Mouse (Mus musculus) liver, embryonic 14.5 days (tissue): ENCODE results near the gene Gm11027. TPM values are rescaled to one million over a fixed set of nuclear protein-coding genes. Genes with fewer than 3 reads are reported as not detected.

Experiments
- ATAC-seq: fragments of 200-750 bp; cut with Nextera tagmentation; 2 replicates; pipeline ENCODE4 v1.8.0; 2017; ENCODE audit warnings: moderate number of reproducible peaks, mild to moderate bottlenecking, moderate library complexity; ENCODE audit not compliant: insufficient read depth
- DNase-seq, 3 experiments: peaks; one replicate each; pipeline ENCODE4 v3.0.0-alpha.2; 2012 to 2013; ENCODE audit warnings: low read depth in 3 of 3, low spot score in 3 of 3
- H3K27ac ChIP-seq: fragments of 300-500 bp; sonication (generic); 2 replicates; pipeline ENCODE4 v1.5.1; 2014; ENCODE audit warnings: moderate library complexity, mild to moderate bottlenecking, control low read depth, inconsistent platforms
- H3K27me3 ChIP-seq: fragments of 300-500 bp; sonication (generic); 2 replicates; pipeline ENCODE4 v1.6.1; 2014; ENCODE audit warnings: mild to moderate bottlenecking, low read length, moderate library complexity; ENCODE audit not compliant: control insufficient read depth, insufficient read depth
- H3K36me3 ChIP-seq: fragments of 300-500 bp; sonication (generic); replicated peaks from 2 replicates; pipeline ENCODE4 v1.6.1; 2014; ENCODE audit warnings: low read depth; ENCODE audit not compliant: control insufficient read depth, insufficient read depth
- H3K4me1 ChIP-seq, 2 experiments: fragments of 200-500 bp in 1 of 2; fragments of 300-500 bp in 1 of 2; sonication (generic) in 1 of 2; replicated peaks; 2 replicates each; pipeline ENCODE4 v1.6.1; 2012 to 2014; ENCODE audit warnings: antibody characterized with exemption in 1 of 2, inconsistent platforms in 1 of 2, low read length in 1 of 2; ENCODE audit not compliant: control insufficient read depth in 2 of 2, insufficient read depth in 2 of 2
- H3K4me2 ChIP-seq: fragments of 300-500 bp; sonication (generic); 2 replicates; pipeline ENCODE4 v1.6.1; 2014; ENCODE audit warnings: low read depth, mild to moderate bottlenecking, control low read depth, moderate library complexity
- H3K4me3 ChIP-seq, 2 experiments: fragments of 200-500 bp in 1 of 2; fragments of 300-500 bp in 1 of 2; sonication (generic) in 1 of 2; 2 replicates each; pipeline ENCODE4 v1.5.1; 2012 to 2014; ENCODE audit warnings: low read depth in 2 of 2, low read length in 2 of 2, mild to moderate bottlenecking in 2 of 2, control low read depth in 1 of 2, inconsistent platforms in 1 of 2, moderate library complexity in 1 of 2; ENCODE audit not compliant: insufficient read depth in 1 of 2
- H3K9ac ChIP-seq: fragments of 300-500 bp; sonication (generic); replicated peaks from 2 replicates; pipeline ENCODE4 v1.6.1; 2014; ENCODE audit warnings: mild to moderate bottlenecking, control low read depth, moderate library complexity
- H3K9me3 ChIP-seq: fragments of 300-500 bp; sonication (generic); 2 replicates; pipeline ENCODE4 v1.6.1; 2016; ENCODE audit warnings: low read length, mixed read lengths; ENCODE audit not compliant: control insufficient read depth
- CTCF ChIP-seq: IDR thresholded peaks from 2 replicates; pipeline ENCODE4 v1.5.1; 2016; ENCODE audit warnings: antibody characterized with exemption, low read depth, control low read depth
- EP300 ChIP-seq: IDR thresholded peaks from 2 replicates; pipeline ENCODE4 v1.6.1; 2016; ENCODE audit warnings: antibody characterized with exemption, low read depth
- WGBS: fragments of 180-500 bp; shearing (Covaris S2); extraction: QIAGEN DNeasy Blood & Tissue Kit; methylation state at CpG from one replicate; pipeline ENCODE4 v1.1.7; 2014; ENCODE audit not compliant: insufficient replicate concordance; 5-methylcytosine and 5-hydroxymethylcytosine counted together
- polyA plus RNA-seq, 2 experiments: library from polyadenylated mRNA; depleted of rRNA in 1 of 2; stranded (reverse) in 1 of 2; unstranded in 1 of 2; fragments of >200 nt; fragmentation: Nextera tagmentation in 1 of 2; extraction: Ambion mirVana in 1 of 2; gene quantifications; 2 replicates each; pipeline versions ENCODE4 v1.2.1 to v1.2.3; 2012 to 2014

Gene Gm11027
- polyA plus RNA-seq, 2 experiments = not detected

- peaks cover 22 to 41% of the 10 kb centered on the region in 2 experiments for H3K4me1 ChIP-seq
- 57% methylated on average over 4 of the region's 4 CpGs for WGBS
- no peak overlapping the region for H3K9ac ChIP-seq
- no peak overlapping the region for H3K4me2 ChIP-seq
- TF ChIP-seq EP300 (no peak), CTCF (no peak)
- no peak overlapping the region for H3K27ac ChIP-seq
- H3K27me3 ChIP-seq = no peaks in the 10 kb centered on the region
- H3K4me3 ChIP-seq = no peak overlapping the region
- no peaks in the 10 kb centered on the region for H3K36me3 ChIP-seq
- H3K9me3 ChIP-seq = no peaks in the 10 kb centered on the region
- ATAC-seq (no peak), DNase-seq (no peak)
Measured at GRCm38 (mm10) chr12:116275631-116276030, 445 bp downstream of the Gm11027 start.

DNA sequence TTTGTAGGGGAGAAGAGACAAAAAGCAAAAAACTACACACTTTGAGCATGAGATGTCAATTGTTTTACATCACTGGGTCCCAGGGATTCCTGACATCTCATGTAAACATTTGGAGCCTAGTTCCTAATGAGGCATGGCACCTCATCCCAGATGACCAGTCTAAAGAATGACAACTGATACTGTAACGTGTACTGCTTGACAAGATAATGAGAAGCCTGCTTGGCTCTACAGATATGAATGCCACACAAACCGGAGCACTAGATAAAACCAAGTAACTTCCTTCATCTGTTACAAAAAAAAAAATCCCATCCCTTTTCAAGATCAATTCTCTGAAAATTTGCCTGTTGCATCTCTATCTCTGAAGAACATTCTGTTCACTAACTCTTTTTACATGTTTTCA, 1.8 kb downstream of the Gm11027 start:
- H3K4me2 ChIP-seq = peak overlapping the region; percentile 44
- no peak overlapping the region; the same call in 1 of the 2 replicates for H3K9ac ChIP-seq
- 11% methylated on average over 2 of the region's 2 CpGs for WGBS
- no peaks in the 10 kb centered on the region for H3K9me3 ChIP-seq
- no peaks in the 10 kb centered on the region for H3K36me3 ChIP-seq
- H3K4me3 ChIP-seq = no peak overlapping the region
- no peak for TF ChIP-seq CTCF
- peak; percentile 90 for TF ChIP-seq EP300
- peaks cover 22 to 41% of the 10 kb centered on the region in 2 experiments for H3K4me1 ChIP-seq
- no peak for ATAC-seq
- H3K27me3 ChIP-seq = no peaks in the 10 kb centered on the region
- DNase-seq = peak in 1 of 3 experiments; percentile 60
- H3K27ac ChIP-seq = peak overlapping the region; percentile 16

GRCm38 (mm10) chr12:116278541-116278940, 3.4 kb downstream of the Gm11027 start:
- Histone ChIP-seq H3K9me3 (no peaks in the 10 kb centered on the region), H3K4me1 (peaks cover 25 to 39% of the 10 kb centered on the region in 2 experiments), H3K27ac (peak overlapping the region; percentile 7; the same call in 1 of the 2 replicates), H3K4me2 (no peak overlapping the region), H3K9ac (no peak overlapping the region), H3K27me3 (no peaks in the 10 kb centered on the region), H3K4me3 (no peak overlapping the region), H3K36me3 (no peaks in the 10 kb centered on the region)
- ATAC-seq = no peak
- no peak for TF ChIP-seq EP300
- TF ChIP-seq CTCF = no peak
- WGBS = 57% methylated on average over 1 of the region's 1 CpGs
- no peak for DNase-seq

DNA sequence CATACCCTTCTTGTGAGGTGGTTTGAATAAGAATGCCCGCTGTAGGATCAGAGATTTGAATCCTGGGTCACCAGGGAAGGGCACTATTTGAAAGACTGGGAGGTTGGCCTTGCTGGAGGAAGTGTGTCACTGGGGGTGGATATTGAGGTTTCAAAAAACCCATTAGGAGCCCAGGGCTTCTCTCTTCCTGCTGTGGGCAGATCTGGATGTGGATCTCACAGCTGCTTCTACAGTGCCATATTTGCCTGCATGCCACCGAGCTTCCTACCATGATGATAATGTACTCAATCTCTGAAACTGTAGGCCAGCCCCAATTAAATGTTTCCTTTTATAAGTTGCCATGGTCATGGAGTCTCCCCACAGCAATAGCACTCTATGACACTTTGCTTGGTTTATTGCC, 4.0 kb downstream of the Gm11027 start:
- peaks cover 26 to 40% of the 10 kb centered on the region in 2 experiments for H3K4me1 ChIP-seq

DNA sequence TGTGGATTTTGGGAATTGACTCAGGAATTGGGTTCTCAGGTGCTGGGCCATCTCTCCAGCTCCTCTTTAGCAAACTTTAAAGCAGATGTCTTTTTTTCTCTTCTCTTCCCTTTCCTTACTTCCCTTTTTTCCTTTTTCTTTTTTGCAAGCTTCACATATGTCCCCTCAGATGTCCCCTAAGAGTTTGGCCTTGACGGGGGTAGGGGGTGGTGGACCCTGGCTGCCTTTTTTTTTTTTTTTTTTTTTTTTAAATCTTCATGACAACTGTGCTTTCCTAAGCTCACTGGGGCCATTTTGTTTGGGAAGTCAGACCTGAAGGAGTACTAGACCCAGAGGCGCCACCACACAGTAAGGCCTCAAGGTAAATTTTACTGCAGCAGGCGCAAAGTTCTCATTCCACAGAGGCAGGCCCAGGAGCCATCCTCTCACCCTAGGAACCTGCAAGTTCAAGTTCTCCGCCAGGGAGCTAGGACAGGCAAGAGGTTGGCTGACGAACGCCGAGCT, 5.0 kb downstream of the Gm11027 start:
- DNase-seq = no peak
- peaks cover 26 to 40% of the 10 kb centered on the region in 2 experiments for H3K4me1 ChIP-seq
- peak; percentile 0 for ATAC-seq
- 3% methylated on average over 7 of the region's 7 CpGs for WGBS
- peak overlapping the region; percentile 74 to 90 for H3K4me3 ChIP-seq
- peak overlapping the region; percentile 87 for H3K4me2 ChIP-seq
- no peaks in the 10 kb centered on the region for H3K27me3 ChIP-seq
- no peaks in the 10 kb centered on the region for H3K36me3 ChIP-seq
- peak overlapping the region; percentile 93 for H3K9ac ChIP-seq
- TF ChIP-seq EP300 = no peak
- TF ChIP-seq CTCF = no peak
- no peaks in the 10 kb centered on the region for H3K9me3 ChIP-seq
- H3K27ac ChIP-seq = peak overlapping the region; percentile 82

More for the DNA sequence above, 4.0 kb downstream of the Gm11027 start:
- Histone ChIP-seq H3K4me2 (no peak overlapping the region; the same call in 1 of the 2 replicates), H3K9ac (no peak overlapping the region), H3K27me3 (no peaks in the 10 kb centered on the region), H3K27ac (no peak overlapping the region), H3K36me3 (no peaks in the 10 kb centered on the region), H3K9me3 (no peaks in the 10 kb centered on the region), H3K4me3 (no peak overlapping the region)
- 82% methylated on average over 2 of the region's 2 CpGs for WGBS
- TF ChIP-seq EP300 (no peak), CTCF (no peak)
- DNase-seq (no peak), ATAC-seq (no peak)
